Mouse (Mus musculus) granulocyte monocyte progenitor cell, adult 5-6 weeks (primary cell): Measurements from ENCODE around the gene Nme6. TPM values are rescaled to one million over a fixed set of nuclear protein-coding genes. Genes with fewer than 3 reads are reported as not detected.
"Not testable (repeated sequence)": the region's sequence is repeated elsewhere in the genome, so short reads cannot be mapped to it uniquely, and the experiment has no call there.

ENCODE experiments used
- ATAC-seq: replicated peaks from 2 replicates; pipeline ENCODE4 v1.8.0; 2016; ENCODE audit warnings: mild to moderate bottlenecking, moderate TSS enrichment, inconsistent platforms; ENCODE audit not compliant: poor library complexity, severe bottlenecking
- total RNA-seq, 2 experiments: library from RNA; stranded (forward) in 1 of 2; stranded (reverse) in 1 of 2; fragments of 200-712, 200-1000 nt in 1 of 2; fragments of >200 nt in 1 of 2; fragmentation: Nextera tagmentation in 1 of 2; gene quantifications; 2 replicates each; pipeline ENCODE4 v1.2.3; 2014 to 2017

The Nme6 gene
- total RNA-seq (2014; fragmentation: Nextera tagmentation), result 54.0 and 59.5 TPM in 2 replicates
- 22.1 and 28.4 TPM in 2 replicates for total RNA-seq (2017)

DNA sequence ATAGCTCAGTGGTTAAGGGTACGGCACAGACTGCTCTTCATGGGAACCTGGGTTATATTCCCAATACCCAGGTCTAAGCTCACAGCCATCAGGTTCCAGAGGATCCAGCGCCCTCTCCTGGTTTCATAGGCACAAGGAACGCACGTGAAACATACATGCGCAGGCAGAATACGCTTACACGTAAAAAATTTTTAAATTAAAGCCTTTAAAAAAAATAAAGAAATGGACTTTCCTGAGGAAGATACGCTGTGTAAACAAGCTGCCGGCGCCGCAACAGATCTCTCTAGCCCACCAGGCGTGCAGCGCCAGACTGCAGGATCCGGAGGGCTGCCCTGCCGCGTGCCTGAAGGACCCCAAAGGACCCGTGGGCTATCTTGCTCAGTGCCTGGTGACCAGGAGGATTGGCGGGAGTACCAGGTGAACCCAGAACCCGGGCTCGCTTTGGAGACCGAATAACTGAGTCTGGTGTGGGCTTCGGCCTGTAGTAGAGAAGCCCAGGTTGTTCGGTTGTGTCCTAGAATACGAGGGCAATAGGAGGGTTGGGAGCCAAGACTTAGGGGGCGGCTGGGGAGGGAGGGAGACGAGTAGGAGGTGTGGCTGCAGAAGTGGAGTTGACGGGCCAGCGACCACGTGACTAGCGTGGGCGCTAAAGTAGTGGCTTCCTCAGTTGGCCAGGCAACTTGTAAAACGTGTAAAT is at the start of gene Nme6:
TSS of gene Nme6 (plus strand) at position 359 of the 697 bp plus-strand sequence.
- ATAC-seq, result peak; percentile 97

DNA sequence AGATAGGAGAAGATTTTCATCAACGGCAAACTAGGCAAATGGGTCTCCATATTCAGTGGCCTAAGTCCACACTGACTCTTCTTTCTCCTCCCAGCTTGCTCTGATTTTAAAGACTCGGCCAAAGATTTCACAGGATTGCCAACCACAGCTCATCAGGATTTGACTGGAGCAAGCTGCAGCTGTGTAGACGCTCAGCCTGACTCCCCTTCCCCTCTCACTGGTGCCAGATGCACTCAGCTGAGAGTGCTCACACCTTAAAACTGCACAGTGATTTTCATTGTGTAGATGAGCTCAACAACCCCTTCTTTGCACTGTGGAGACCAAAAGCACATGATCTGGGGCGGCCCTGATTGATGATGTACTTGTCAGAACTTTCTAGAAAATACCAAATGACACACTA is 42.0 kb upstream of the Nme6 start, which contains the start of gene Fbxw27:
TSS of gene Fbxw27 (minus strand) at position 101 of the 400 bp plus-strand sequence.
- not testable (repeated sequence) for ATAC-seq

DNA sequence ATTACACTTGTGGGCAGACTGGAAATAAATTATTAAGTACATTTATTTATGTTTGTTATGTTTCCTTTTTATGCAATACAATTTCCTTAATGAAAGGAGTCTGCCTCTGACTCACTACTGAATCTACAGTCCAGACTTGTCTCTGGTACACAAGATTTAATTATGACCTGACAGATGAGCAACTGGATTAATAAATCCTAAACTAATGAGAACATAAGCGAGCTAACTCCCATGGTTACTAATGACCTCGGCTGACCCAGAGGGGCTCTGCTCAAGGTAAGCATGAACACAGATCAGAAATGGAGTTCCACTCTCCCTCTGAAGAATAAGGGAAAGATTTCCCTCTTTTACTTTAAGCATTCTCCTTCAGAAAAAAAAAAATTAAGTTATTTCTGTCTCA is 37.3 kb upstream of the Nme6 start:
- no peak for ATAC-seq

DNA sequence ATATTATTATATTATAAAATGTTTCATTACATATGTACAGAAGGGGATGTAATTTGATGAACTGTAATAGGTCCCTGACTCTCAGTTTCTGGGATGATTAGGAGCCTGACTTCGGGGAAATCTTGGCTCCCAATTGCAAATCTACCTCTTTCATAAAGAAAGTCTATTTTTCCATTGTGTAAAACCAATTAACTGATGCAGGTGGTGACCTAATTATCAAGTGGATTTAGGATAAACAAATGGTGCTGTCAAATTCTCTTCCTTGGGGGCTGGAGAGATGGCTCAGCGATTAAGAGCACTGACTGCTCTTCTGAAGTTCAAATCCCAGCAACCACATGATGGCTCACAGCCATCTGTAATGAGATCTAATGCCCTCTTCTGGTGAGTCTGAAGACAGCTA is 36.7 kb upstream of the Nme6 start:
- ATAC-seq, result no peak

DNA sequence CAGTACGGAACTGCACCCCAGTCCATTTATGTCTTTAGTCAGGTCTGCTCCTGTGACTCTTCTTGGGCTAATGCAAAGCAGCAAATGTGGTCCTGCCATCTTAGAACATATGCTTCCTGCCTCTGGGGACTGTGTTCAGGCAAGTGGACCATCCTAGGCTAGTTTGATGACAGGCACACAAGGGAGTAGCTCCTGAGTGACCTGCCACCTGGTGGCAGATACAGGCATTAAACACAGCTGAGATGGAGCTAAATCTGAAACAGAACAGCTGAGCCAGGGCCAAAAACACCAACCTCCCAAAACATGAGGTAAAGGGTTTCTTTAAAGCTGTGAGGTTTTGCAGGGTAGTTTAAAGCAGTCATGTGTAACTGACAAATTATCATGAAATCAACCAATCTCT is 34.5 kb upstream of the Nme6 start:
- peak; percentile 46; the same call in 1 of the 2 replicates for ATAC-seq

DNA sequence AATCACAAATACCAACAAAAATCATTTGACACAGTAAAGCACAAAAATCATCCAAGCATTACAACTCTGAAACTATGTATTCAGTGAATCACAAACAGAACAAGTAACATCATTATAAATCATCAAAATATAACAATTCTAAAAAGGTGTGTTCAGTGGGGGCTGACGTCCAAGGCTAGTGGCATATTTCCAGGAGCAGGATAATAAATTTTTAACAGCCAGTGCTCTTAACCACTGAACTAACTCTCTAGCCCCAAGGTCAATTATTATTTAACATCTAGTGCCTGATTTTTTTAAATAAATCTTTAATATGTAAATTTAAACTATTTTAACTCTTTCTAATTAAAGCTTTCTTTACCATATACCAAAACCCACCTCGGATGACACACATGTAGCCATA is 27.0 kb upstream of the Nme6 start:
- not testable (repeated sequence) for ATAC-seq

DNA sequence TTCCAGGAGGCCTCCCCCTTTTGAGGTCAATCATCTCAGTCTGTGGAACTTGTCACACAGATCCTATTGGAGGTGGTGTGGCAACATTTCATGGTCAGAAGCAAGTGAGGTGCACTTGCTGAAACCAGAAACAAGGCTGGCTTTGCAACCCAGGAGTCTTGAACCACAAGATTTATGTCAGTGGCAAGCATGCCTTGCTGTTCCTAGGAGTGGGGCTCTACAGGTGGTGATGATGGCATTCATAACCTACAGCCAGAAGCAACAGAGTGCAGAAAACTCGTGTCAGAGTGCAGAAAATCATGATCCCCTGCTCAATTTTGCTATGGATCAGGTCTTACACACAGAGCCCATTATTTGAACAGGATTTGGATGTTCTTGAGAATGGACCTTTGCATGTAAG is 26.3 kb upstream of the Nme6 start:
- ATAC-seq, result no peak

DNA sequence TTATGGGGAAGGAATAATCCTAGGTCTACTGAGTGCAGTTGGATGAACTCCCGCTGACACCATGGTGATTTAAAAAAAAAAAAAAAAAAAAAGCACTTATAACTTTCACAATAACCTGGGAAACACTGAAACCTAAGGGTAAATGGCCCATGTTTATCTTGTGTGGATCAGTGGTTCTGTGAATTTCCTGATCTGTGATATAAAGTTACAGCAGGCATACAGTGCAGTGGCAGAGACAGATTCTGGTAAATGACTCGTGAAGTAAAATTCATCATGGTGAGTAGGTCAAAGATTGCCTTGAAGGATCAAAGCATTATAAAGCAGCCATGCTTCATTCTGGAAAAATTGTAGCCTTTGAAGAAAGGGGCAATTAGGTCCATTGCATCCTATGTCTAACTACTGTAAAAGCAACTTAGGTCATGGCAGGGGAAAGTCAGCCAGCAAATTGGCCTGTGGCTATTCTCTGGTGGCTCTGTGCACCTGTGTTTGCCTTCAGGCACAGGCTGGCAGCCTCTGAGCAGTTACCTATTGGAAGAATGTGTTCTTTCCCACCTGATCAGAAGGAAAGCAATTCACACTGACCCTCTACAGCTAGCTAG is 25.8 kb upstream of the Nme6 start:
- no peak for ATAC-seq

DNA sequence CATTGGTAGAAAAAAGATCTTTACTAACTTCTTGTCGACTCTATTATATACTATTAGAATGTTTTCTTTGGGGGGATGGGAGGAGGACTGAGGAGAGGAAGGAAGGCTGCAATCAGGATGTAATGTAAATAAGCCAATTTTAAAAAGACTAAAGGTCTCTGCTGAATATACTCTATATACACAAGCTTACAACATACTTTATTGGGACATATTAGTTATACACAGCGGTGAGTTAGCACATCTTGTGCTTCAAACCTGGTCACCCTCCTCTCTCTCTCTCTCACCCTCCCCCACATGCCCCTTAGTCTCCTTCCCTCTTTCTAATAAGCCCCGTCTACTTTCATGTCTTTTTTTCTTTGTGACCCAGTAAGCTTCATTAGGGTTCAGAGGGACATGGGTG is 24.7 kb upstream of the Nme6 start:
- peak; percentile 61 for ATAC-seq

DNA sequence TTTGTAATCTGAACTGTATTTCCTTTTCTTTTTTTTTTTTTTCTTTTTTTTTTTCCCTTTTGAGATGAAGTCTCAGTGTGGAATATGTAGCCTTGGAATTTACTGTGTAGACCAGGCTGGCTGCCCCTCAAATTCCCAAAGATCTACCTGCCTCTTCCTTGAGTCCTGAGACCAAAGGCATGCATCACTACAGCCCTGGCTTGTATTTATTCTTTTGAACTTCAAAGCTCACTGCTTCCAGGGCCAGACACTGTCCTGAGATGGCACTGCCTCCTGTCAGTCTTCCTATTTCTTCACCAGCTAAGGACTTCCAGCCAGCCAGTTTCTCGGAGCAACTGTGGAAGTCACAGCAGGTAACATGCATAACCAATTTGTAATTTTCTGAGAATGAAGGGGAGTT is 20.6 kb upstream of the Nme6 start, which contains the start of gene Spink8:
TSS of gene Spink8 (plus strand) at position 301 of the 400 bp plus-strand sequence.
- no peak for ATAC-seq

DNA sequence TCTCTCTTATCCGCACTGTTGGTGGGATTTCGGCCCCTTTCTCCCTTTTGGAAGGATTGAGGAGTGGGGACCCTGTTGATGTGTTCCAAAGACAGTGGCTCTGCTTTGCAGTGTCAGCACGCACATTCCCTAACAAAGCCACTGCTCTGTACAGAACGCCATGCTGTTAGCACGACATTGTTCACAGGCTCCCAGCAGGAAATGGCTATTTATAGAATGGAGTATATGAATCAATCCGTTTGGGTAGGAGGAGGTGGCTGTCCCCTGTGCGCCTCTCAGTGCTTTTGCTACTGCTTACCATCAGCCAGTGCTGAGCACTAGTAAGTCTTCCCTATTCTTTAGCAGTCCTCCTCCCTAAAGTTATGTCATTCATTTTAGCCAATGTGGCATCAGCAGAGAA is 19.1 kb upstream of the Nme6 start:
- ATAC-seq, result no peak

DNA sequence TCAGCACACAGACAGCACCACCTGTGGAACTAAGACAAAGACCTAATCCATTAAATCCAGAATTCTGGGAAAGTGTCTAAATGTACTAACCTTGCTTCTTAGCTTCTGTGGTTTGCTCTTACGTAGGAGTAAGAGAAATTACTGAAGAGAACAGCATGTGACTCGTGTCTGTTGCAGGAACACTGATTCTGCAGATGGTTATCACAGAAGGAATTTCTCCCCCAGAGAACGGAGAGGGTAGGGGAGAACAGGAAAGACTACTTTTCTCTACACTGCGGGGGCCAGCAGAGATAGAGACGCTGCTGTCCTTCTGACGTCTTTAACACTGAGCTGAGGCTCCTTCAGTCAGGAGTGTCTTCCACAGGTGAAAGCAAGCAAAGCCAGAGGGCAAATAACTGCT is 16.2 kb upstream of the Nme6 start:
- no peak for ATAC-seq

DNA sequence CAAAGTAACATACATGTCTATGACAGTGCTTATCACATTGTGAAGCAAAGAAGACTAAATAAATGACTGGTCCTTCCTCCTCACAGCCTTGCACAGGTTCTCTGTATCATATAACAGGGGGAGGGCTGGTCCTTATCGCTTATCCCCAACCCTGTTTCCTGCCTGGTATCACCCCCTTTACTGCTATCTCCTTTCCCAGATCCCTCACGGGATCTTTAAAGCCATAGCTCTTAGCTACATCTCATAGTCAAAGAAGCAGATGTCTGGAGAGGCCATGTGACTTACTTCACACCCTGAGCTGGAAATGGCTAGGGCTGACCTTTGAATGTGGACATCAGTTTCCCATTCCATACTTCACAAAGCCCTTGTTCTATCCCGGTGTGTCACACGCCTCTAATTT is 6.8 kb upstream of the Nme6 start:
- ATAC-seq, result no peak

DNA sequence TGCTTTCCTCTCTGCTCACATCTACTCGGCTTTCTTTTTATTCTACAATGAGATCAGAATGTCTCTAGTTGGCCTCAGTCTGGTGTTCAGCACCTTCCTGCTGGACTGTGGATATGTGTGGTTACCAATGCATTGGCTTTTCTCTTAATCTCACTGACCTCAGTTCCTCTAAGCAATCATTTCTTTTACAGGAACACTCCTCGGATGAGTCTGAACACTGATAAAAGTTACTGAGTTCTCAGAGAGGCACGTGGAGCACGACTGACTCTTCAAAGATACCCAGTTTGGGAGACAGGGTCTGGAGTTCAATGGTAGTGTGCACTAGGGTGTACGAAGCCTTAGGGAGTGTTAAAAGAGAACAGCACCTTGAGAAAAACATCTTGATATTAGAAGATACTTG is 6.4 kb upstream of the Nme6 start:
- ATAC-seq, result no peak

DNA sequence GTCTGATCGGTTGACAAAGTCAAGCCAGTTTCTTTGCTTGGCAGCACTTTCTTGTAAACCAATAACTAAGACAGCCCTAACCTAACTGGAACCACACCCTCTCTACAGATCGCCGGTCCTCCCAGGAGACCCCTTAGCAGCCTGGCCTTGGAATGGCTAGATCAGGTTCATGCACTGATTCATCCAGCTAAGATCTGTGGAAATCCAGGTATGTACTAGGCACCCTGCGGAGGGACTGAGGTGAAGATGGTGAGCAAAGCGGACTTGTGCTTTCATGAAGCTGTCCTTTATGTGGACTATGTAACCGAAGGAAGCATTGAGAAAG is 501 bp downstream of the Nme6 start:
- peak; percentile 20 for ATAC-seq

DNA sequence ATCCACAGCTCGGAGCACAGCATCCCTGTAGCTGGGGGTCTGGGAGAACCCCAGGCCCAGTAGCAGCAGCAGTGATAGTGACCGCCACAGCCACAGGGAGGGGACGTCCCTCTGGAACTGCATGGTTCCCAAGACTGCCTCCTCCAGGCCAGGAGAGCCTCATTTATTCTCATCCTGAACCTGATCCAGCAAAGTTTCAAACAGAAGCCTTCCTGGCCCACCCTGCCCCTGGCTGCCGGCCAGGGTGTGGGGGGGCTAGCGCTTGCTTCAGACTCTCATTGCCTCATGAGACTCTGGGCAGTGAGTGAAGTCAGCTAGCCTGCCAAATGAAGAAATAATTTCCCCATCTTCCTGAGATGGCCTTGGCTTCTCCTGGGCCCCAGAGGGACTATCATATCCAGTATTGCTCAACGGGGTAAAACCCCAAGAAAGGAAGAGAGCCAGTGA is 16.8 kb downstream of the Nme6 start, which contains the start of gene Camp:
TSS of gene Camp (minus strand) at position 306 of the 447 bp plus-strand sequence.
- peak; percentile 96 for ATAC-seq

DNA sequence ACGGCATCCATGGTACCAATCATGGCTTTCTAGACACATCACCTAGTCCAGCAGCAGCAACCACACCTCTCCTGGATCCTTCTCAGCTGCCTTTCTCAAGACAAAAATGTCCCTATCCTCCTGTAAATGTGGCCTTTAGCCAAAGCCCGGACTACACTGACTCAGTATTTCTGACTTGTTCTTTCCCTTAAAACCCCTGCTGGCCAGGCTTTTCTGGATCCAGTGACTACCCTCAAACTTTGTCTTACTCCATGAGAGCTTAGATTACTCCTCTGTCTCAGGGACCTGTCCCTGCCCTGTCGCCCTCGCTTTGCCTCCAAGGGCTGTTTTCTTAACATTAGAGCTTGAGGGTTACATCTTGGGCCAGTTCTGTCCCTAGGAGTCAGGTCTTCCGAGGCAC is 17.6 kb downstream of the Nme6 start:
- no peak for ATAC-seq

DNA sequence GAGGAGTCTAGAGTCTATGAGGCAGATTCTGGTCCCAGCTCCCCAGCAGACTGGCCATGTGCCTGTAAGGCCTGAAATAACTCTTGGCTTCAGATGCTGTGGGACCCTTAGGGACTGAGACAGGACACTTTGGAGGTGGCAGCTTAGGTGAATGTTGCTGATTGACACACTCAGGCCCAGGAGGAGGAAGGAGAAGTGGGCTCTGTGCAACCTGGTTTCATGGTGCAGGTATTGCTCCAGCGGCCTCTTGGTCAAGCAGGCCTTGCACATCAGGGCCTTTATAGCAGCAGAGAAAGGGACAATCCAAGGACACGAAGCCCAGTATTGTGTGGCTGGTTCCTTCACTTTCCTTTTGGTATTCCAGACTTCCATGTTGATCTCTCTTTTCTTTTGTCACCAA is 21.8 kb downstream of the Nme6 start:
- peak; percentile 30; the same call in 1 of the 2 replicates for ATAC-seq

DNA sequence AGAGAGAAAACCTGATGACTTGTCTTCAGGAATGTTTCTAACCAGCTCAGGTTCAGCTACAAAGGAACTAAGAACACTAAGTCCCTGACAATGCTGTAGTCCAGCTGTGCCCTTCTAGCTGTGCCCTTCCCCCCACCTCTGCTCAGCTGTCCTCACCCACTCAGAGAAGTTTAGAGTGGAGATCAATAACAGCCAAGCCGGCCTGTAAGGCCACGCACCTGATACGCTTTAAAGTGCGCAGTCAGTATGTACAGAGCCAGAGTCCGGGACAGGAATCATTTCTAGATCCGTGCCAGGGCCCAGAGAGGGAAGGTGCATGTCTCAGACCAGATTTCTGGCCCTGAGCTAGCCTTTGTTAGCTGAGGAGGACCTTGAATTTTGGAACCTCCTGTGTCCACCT is 23.4 kb downstream of the Nme6 start:
- no peak for ATAC-seq

DNA sequence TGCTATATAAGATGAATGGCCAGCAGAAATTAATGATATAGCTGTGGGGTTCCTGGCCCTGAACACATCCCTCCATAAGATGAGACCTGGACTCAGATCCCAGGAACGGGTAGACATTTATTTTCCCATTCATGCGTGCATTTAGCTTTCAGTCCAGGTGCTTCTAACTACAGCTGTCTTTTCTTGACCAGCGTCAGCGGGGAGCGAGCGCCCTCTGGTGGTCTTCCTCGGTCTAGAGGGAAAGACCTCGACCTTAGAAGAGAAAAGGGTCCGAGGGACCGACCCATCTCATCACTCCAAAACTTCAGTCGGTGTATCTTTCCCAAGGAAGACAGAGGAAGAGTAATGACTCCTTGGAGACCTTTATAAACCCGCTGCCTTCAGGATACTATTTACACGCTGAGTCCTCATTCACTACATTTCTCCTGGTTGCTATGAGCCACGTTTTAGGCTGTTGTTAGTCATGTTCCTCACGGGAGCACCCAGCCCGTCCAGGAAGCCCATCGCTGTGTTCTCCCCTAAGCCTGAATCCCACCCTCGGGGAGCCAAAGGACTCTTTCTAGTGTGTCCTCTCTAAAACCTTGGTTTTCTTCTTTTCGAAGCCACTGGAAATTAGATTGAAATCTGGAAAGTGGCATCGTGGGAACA is 30.0 kb downstream of the Nme6 start:
- ATAC-seq, result peak; percentile 84

DNA sequence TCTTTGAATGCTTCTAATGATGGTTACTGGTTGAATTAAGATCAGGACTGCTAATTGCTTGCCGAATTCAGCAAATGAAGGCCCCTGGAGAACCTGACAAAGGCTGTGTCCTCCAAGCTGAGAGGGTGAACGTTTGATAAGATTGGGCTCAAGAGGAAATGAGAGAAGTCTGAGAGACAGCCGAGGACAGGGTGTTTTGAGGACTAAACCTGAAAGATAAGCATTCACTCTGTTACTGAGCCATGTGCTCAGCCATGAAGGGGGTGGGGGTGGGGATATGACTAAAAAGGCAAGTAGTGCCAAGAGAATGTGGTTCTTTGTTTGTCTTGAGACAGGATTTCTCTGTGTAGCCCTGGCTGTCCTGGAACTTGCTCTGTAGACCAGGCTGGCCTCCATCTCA is 30.5 kb downstream of the Nme6 start:
- ATAC-seq, result peak; percentile 10
